Mouse (Mus musculus): ENCODE results near the gene Zfy1. TPM values are rescaled to one million over a fixed set of nuclear protein-coding genes. Genes with fewer than 3 reads are reported as not detected.
"Not testable (repeated sequence)": the region's sequence is repeated elsewhere in the genome, so short reads cannot be mapped to it uniquely, and the experiment has no call there.

The Zfy1 gene
- not detected for total RNA-seq (2021)
- long read RNA-seq, experiment 1 = 0 reads
- long read RNA-seq, experiment 2 = 0 reads

- DNase-seq (ENCODE audit: extremely low spot score in 1 of 2, low spot score in 2 of 2); H3K27ac ChIP-seq; H3K4me3 ChIP-seq; intact Hi-C loops (cut with DNase I): not testable (repeated sequence)
Observed at GRCm38 (mm10) chrY:797309-797708, at the start of gene Zfy1. Gene Zfy1, minus strand, starts transcription at chrY:797409.

- Histone ChIP-seq H3K4me3 (no peak within 1 kb of the TSS), H3K27ac (no peak within 1 kb of the TSS)
- intact Hi-C loops (cut with DNase I) = no loop called here
- no peak for DNase-seq (ENCODE audit: extremely low spot score in 1 of 2, low spot score in 2 of 2)
- no peak for TF ChIP-seq CTCF (IDR thresholded peaks at IDR 0.05)
Observed at GRCm38 (mm10) chrY:818396-818795, 21.2 kb upstream of the Zfy1 start, which contains the start of gene Uba1y. Gene Uba1y, plus strand, starts transcription at chrY:818649.

- no peak for TF ChIP-seq CTCF (IDR thresholded peaks at IDR 0.05)
- Histone ChIP-seq H3K4me3 (no peak overlapping the region), H3K27ac (no peak overlapping the region)
- no peak for DNase-seq (ENCODE audit: extremely low spot score in 1 of 2, low spot score in 2 of 2)
- intact Hi-C loops (cut with DNase I) = no loop called here
Observed at GRCm38 (mm10) chrY:808991-809661, 11.9 kb upstream of the Zfy1 start.

Other genes starting within 250 kb of the Zfy1 start
- not detected for gene Uba1y, start 21.2 kb upstream of the Zfy1 start, total RNA-seq (2021)
- gene Kdm5d, start 100.4 kb upstream of the Zfy1 start, total RNA-seq (2021) = 10 to 100 TPM in 1 of 2 experiments, not detected in 1; 21.2 TPM
- gene Eif2s3y, start 213.1 kb upstream of the Zfy1 start, total RNA-seq (2021) = 10 to 100 TPM in 1 of 2 experiments, not detected in 1; 61.0 TPM

Data from left cerebral cortex, adult 2 months (tissue).